Comparison of ENCODE assay signal across 1 mouse cellular context in genomic region chr15:98511386-98511928, GRCm38 (mm10).
TF ChIP-seq lines count a peak whose summit lies in the region.

No protein-coding gene starts in this region.

TF ChIP-seq in MEL, 35 proteins besides CTCF, POLR2A, EP300 and RAD21 (continued from another document):
- TF ChIP-seq UBTF (IDR thresholded peaks at IDR 0.05; ENCODE audit: borderline replicate concordance, insufficient read depth, low read depth, low read length) (0 out of 2 replicates have a peak, but pooled peaks have one; percentile 75), USF2 (IDR thresholded peaks at IDR 0.05; ENCODE audit: borderline replicate concordance in 1 of 2, insufficient read depth in 1 of 2, low read depth in 1 of 2, low read length in 2 of 2) (no peak), ELF1 (IDR thresholded peaks at IDR 0.05; ENCODE audit: low read depth, low read length) (peak; percentile 90), MYB (IDR thresholded peaks at IDR 0.05; ENCODE audit: low read depth, low read length) (no peak), ETS1 (IDR thresholded peaks at IDR 0.05; ENCODE audit: low read depth, low read length) (peak; percentile 60; the same call in 1 of the 2 replicates), MAZ (IDR thresholded peaks at IDR 0.05; ENCODE audit: low read depth, low read length) (no peak)
